Mouse (Mus musculus) liver, adult 2 months (tissue): ENCODE data around the gene Srcin1. TPM values are rescaled to one million over a fixed set of nuclear protein-coding genes. Genes with fewer than 3 reads are reported as not detected.

Source experiments
- DNase-seq: peaks from one replicate; pipeline ENCODE4 v3.0.0-alpha.2; 2011; ENCODE audit warnings: low read depth, low spot score; ENCODE audit errors: extremely low read depth
- H3K27ac ChIP-seq: fragments of 200-500 bp; replicated peaks from 2 replicates; pipeline ENCODE4 v1.5.1; 2012; ENCODE audit warnings: low read depth, mild to moderate bottlenecking, control low read depth, inconsistent platforms, low read length; ENCODE audit not compliant: insufficient read depth
- H3K27me3 ChIP-seq: fragments of 200-500 bp; 2 replicates; pipeline ENCODE4 v1.6.1; 2012; ENCODE audit warnings: mild to moderate bottlenecking, moderate library complexity, low read length, inconsistent platforms; ENCODE audit not compliant: control insufficient read depth, insufficient read depth
- H3K36me3 ChIP-seq: fragments of 200-500 bp; 2 replicates; pipeline ENCODE4 v1.6.1; 2012; ENCODE audit warnings: low read length, inconsistent platforms; ENCODE audit not compliant: control insufficient read depth, insufficient read depth
- H3K4me1 ChIP-seq: fragments of 200-500 bp; 2 replicates; pipeline ENCODE4 v1.6.1; 2011; ENCODE audit warnings: low read length; ENCODE audit not compliant: control insufficient read depth, insufficient read depth
- H3K4me3 ChIP-seq: fragments of 200-500 bp; 2 replicates; pipeline ENCODE4 v1.5.1; 2011; ENCODE audit warnings: low read depth, mild to moderate bottlenecking, control low read depth, low read length, moderate library complexity; ENCODE audit not compliant: insufficient read depth
- H3K79me2 ChIP-seq: fragments of 200-500 bp; 2 replicates; pipeline ENCODE4 v1.6.1; 2012; ENCODE audit warnings: inconsistent platforms, mild to moderate bottlenecking, low read length, moderate library complexity; ENCODE audit not compliant: control insufficient read depth, insufficient read depth
- H3K9ac ChIP-seq: fragments of 200-500 bp; 2 replicates; pipeline ENCODE4 v1.6.1; 2012; ENCODE audit warnings: low read depth, mild to moderate bottlenecking, control low read depth, inconsistent platforms, low read length
- CTCF ChIP-seq: fragments of 200-500 bp; IDR thresholded peaks from 2 replicates; pipeline ENCODE4 v1.5.1; 2011; ENCODE audit warnings: low read depth, low read length, control low read depth
- POLR2A ChIP-seq: fragments of 200-500 bp; IDR thresholded peaks from 2 replicates; pipeline ENCODE4 v1.6.1; 2011; ENCODE audit warnings: low read length, control low read depth; ENCODE audit not compliant: insufficient read depth; ENCODE audit errors: extremely low read depth
- WGBS: fragments of 180-500 bp; shearing (Covaris S2); methylation state at CpG from one replicate; pipeline ENCODE4 v1.1.7; 2018; 5-methylcytosine and 5-hydroxymethylcytosine counted together
- polyA plus RNA-seq: library from polyadenylated mRNA; depleted of rRNA; stranded (reverse); fragments of >200 nt; gene quantifications from 2 replicates; pipeline ENCODE4 v1.2.3, GENCODE M21; 2012
- total RNA-seq: library from RNA; depleted of rRNA; stranded (reverse); fragments of >200 nt; gene quantifications from 2 replicates; pipeline ENCODE4 v1.2.3, GENCODE M21; 2014

Srcin1 gene
- total and polyA plus RNA-seq, 2 experiments: under 0.01 to 0.12 TPM

GRCm38 (mm10) chr11:97575075-97575474, 911 bp downstream of the Srcin1 start:
- Histone ChIP-seq H3K4me3 (peak overlapping the region; percentile 57), H3K27ac (no peak overlapping the region), H3K27me3 (peaks cover 9% of the 10 kb centered on the region), H3K9ac (peak overlapping the region; percentile 47), H3K36me3 (no peaks in the 10 kb centered on the region), H3K79me2 (no peaks in the 10 kb centered on the region), H3K4me1 (no peaks in the 10 kb centered on the region)
- TF ChIP-seq POLR2A: no peak
- no peak for TF ChIP-seq CTCF
- 1% methylated on average over 56 of the region's 62 CpGs for WGBS
- DNase-seq: no peak

- DNase-seq: no peak
- no peaks in the 10 kb centered on the region for H3K79me2 ChIP-seq
- H3K9ac ChIP-seq: no peak overlapping the region
- 3% methylated on average over 37 of the region's 43 CpGs for WGBS
- no peak overlapping the region for H3K27ac ChIP-seq
- H3K4me3 ChIP-seq: peak overlapping the region; percentile 57; the same call in 1 of the 2 replicates
- peaks cover 9% of the 10 kb centered on the region for H3K27me3 ChIP-seq
- TF ChIP-seq CTCF (no peak), POLR2A (no peak)
- H3K4me1 ChIP-seq: no peaks in the 10 kb centered on the region
- H3K36me3 ChIP-seq: no peaks in the 10 kb centered on the region
Observed at GRCm38 (mm10) chr11:97574551-97575051, 1.4 kb downstream of the Srcin1 start.

DNA sequence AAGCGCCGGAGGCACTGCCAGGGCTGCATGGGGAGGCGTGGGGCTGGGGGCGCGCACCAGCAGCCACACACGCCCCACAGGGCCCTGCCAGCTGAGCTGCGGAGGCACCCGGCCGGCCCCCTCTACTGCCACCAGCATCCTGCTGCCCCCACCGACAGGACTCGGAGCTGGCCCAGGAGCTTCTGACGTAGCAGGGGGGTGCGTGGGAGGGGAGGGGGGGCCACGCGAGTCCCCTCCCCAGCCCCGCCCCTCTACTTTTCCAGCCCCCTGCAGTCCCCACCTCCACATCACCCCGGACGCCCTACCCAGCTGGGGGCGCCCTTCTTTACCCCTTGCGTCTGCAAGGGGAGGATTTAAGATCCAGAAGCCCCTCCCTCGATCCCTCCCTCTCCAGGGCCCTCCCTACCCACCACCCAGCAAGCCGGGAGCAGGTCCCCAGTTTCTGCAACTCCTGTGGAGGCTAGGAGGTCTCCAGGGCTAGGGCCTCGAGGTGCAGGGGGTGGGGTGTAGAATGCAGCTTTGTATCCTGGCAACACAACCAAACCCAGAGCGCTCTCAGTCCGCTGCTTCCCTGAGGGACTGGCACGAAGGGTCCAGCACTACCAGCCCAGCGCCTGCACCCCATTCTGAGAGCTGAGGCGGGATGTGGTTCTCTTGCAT, 2.0 kb downstream of the Srcin1 start:
- Histone ChIP-seq H3K27ac (no peak overlapping the region), H3K9ac (no peak overlapping the region), H3K4me1 (no peaks in the 10 kb centered on the region), H3K4me3 (no peak overlapping the region), H3K27me3 (peaks cover 9% of the 10 kb centered on the region), H3K36me3 (no peaks in the 10 kb centered on the region), H3K79me2 (no peaks in the 10 kb centered on the region)
- no peak for DNase-seq
- TF ChIP-seq POLR2A (no peak), CTCF (no peak)
- WGBS: 6% methylated on average over 27 of the region's 28 CpGs

- no peak overlapping the region for H3K27ac ChIP-seq
- TF ChIP-seq CTCF: no peak
- no peak for TF ChIP-seq POLR2A
- no peak for DNase-seq
- no peaks in the 10 kb centered on the region for H3K79me2 ChIP-seq
- peaks cover 9% of the 10 kb centered on the region for H3K27me3 ChIP-seq
- no peaks in the 10 kb centered on the region for H3K36me3 ChIP-seq
- no peak overlapping the region for H3K4me3 ChIP-seq
- no peaks in the 10 kb centered on the region for H3K4me1 ChIP-seq
- 28% methylated on average over 7 of the region's 7 CpGs for WGBS
- H3K9ac ChIP-seq: no peak overlapping the region
Observed at GRCm38 (mm10) chr11:97572895-97573480, 3.0 kb downstream of the Srcin1 start.

DNA sequence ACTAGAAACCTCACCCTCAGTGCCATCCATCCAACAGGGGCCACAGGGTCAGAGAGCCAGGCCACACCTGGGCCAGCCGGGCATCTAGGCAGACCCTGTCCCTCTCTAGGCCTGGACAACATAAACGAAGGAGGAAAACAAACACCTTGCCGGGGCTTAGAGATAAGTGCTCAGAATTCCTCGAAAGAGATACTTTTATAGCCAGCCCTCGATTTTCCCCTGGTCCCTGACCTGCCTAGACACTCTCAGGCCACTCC, 4.0 kb downstream of the Srcin1 start:
- Histone ChIP-seq H3K9ac (no peak overlapping the region), H3K27ac (no peak overlapping the region), H3K4me3 (no peak overlapping the region), H3K79me2 (no peaks in the 10 kb centered on the region), H3K27me3 (peaks cover 12% of the 10 kb centered on the region), H3K36me3 (no peaks in the 10 kb centered on the region), H3K4me1 (no peaks in the 10 kb centered on the region)
- no peak for TF ChIP-seq CTCF
- no peak for TF ChIP-seq POLR2A
- WGBS: 12% methylated on average over 5 of the region's 5 CpGs
- DNase-seq: no peak

DNA sequence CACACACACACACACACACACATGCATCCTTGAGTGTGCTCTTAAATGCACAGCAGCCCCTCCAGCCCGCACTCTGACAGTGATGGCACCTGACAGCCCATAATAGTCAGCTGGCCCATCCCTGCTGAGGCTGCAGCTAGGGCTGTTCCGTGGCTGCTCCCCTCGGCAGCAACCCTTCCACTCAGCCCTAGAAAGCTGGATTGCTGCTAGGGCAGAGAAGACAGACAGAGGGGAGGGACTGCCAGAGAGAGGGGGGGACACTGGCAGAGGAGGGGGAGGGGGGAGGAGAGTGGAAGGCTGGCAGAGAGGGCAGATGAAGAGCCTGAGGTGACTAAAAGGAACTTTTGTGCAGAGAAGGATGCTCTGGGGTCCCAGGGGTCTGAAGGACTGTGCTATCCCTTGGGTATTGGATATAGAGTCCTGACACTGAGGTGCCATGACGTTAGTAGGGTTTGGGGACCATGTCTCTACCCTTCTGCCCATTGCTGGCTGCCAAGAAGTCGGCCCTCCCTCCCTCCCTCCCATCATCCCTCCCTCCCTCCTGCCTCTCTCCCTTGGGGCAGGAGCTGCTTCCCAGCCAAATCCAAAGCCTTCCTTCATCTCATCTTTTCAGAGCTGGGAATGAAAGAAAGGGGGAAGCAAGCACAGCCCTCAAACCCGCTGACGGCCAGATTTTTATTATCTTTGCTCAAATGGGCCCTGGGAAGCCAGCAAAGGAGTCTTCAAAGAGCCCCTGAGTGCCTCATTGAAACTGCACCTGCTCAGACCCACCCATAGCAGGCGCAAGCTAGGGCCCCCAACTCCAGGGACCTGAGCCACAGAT, 4.5 kb downstream of the Srcin1 start:
- Histone ChIP-seq H3K4me1 (no peaks in the 10 kb centered on the region), H3K27ac (no peak overlapping the region), H3K9ac (no peak overlapping the region), H3K4me3 (no peak overlapping the region), H3K79me2 (no peaks in the 10 kb centered on the region), H3K27me3 (peaks cover 14% of the 10 kb centered on the region), H3K36me3 (no peaks in the 10 kb centered on the region)
- WGBS: 27% methylated on average over 8 of the region's 8 CpGs
- DNase-seq: no peak
- TF ChIP-seq POLR2A (no peak), CTCF (no peak)
